Mouse (Mus musculus): ENCODE measurements around the gene Gm20671. TPM values are rescaled to one million over a fixed set of nuclear protein-coding genes. Genes with fewer than 3 reads are reported as not detected.
"Not testable (repeated sequence)": the region's sequence is repeated elsewhere in the genome, so short reads cannot be mapped to it uniquely, and the experiment has no call there.

Gene Gm20671
- total RNA-seq (2015; ENCODE audit: low replicate concordance) (not detected in 2 replicates), total RNA-seq (2017; ENCODE audit: low replicate concordance) (0.30 TPM in 1 of 2 replicates, not detected in the other)

- ATAC-seq (replicated peaks; ENCODE audit: low FRiP score, poor library complexity, severe bottlenecking): no peak
Observed at GRCm38 (mm10) chr5:32827009-32827408, at the start of gene Gm20671. Gene Gm20671, minus strand, starts transcription at chr5:32827109.

DNA sequence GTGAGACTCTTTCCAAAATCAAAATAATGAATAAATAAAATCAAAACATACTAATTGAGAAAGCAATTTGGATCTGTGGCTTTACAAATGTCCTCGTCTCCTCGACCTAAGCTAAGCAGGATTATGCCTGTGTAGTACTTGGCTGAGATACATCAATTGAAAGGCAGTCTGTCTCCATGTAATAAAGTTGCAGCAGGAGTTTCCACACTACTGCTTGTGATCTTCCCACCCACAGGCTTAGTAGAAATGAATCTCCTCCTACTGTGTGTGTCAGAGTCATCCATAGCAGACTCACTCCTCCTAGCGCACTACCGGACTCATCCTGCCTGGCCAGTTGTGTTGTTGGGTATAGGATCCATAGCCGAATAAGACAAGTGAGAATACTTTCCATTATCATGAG lies 45.4 kb upstream of the Gm20671 start:
- ATAC-seq (replicated peaks; ENCODE audit: low FRiP score, poor library complexity, severe bottlenecking): no peak

- ATAC-seq (replicated peaks; ENCODE audit: low FRiP score, poor library complexity, severe bottlenecking): no peak
Observed at GRCm38 (mm10) chr5:32869389-32870024, 42.6 kb upstream of the Gm20671 start.

- ATAC-seq (replicated peaks; ENCODE audit: low FRiP score, poor library complexity, severe bottlenecking): peak; percentile 98
Observed at GRCm38 (mm10) chr5:32863253-32864228, 36.6 kb upstream of the Gm20671 start, which contains the start of gene Depdc5. Gene Depdc5, plus strand, starts transcription at chr5:32863701.

DNA sequence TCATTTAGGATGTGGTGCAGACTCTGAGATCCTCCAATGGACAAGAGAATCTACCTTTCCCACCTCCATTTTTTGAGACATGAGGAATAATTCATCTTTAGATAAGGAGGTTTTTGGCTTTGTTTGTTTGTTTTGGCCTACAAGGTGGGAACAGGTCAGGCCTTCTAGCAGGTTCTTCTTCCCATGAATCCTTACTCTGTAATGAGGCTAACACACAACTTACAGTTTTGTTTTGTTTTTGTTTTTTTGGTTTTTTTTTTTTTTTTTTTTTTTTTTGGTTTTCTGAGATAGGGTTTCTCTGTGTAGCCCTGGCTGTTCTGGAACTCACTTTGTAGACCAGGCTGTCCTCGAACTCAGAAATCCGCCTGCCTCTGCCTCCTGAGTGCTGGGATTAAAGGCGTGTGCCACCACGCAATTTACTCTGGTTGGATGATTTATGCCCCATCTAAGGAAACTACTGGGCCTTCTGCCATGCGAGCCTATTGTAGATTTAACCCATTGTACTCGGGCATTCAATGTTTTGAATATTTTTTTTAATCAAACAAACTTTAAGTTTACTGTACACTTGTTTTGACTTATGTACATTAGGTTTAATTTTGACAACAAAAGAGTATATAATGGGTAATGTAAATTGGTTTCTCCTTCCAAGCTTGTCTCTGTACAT lies 35.7 kb upstream of the Gm20671 start:
- no peak for ATAC-seq (replicated peaks; ENCODE audit: low FRiP score, poor library complexity, severe bottlenecking)

DNA sequence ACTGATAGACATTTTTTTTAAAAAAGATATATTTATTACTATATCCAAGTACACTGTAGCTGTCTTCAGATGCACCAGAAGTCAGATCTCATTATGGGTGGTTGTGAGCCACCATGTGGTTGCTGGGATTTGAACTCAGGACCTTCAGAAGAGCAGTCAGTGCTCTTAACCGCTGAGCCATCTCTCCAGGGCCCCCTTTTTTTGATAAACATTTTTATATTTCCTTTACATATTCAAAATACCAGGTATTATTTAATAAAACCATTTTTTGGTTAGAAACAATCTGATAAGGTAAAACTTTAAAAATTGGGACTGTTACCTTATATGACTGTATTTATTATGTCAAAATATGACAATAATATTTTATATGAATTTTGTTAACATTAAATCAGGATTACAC lies 34.2 kb upstream of the Gm20671 start:
- ATAC-seq (replicated peaks; ENCODE audit: low FRiP score, poor library complexity, severe bottlenecking): no peak

DNA sequence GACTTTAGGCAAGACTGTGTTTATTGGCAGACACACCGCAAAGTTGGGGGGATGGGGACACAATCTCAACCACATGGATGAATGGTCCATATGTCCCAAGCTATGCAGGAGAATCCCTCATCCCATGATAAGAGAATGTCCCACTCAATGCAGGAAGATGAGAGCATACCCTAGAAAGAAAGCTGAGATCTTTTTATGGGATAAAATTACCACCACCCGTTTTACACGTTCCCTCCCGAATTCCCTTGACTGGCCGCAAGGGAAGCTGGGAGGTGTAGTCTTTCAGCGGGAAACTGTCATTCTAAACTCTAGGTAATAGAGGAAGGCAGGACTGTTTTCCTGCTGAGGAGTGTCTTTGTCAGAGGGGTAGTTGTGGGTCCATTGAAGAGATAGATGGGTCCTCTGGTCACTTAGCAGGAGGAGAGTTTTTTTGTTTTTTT lies 30.9 kb upstream of the Gm20671 start:
- ATAC-seq (replicated peaks; ENCODE audit: low FRiP score, poor library complexity, severe bottlenecking): 0 out of 2 replicates have a peak, but pooled peaks have one; percentile 38

DNA sequence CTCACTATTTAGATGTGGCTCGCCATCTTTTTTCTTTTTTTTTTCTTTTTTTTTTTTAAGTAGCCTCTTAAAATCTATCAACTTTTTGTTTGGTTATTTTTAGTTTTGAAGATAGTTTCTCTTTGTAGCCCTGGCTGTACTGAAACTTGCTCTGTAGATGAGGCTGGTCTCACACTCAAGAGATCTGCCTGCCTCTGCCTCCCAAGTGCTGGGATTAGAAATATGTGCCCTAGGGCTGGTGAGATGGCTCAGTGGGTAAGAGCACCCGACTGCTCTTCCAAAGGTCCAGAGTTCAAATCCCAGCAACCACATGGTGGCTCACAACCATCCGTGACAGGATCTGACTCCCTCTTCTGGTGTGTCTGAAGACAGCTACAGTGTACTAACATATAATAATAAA lies 28.4 kb upstream of the Gm20671 start:
- ATAC-seq (replicated peaks; ENCODE audit: low FRiP score, poor library complexity, severe bottlenecking): not testable (repeated sequence)

DNA sequence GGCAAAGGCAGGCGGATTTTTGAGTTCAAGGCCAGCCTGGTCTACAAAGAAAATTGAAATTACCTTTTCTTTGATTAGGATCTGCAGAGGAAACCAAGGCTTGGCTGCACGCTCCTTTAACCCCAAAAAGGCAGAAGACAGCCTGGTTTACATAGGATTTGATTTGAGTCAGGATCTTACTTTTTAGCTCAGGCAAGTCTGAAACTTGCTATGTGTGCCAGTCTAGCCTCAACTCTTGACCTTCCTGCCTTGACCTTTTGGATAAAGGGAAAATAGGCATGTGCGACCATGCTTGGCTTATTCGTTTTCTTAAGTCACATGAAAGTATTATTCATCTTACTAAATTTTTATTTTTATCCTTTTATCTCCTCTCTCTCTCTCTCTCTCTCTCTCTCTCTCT lies 27.9 kb upstream of the Gm20671 start:
- ATAC-seq (replicated peaks; ENCODE audit: low FRiP score, poor library complexity, severe bottlenecking): no peak

DNA sequence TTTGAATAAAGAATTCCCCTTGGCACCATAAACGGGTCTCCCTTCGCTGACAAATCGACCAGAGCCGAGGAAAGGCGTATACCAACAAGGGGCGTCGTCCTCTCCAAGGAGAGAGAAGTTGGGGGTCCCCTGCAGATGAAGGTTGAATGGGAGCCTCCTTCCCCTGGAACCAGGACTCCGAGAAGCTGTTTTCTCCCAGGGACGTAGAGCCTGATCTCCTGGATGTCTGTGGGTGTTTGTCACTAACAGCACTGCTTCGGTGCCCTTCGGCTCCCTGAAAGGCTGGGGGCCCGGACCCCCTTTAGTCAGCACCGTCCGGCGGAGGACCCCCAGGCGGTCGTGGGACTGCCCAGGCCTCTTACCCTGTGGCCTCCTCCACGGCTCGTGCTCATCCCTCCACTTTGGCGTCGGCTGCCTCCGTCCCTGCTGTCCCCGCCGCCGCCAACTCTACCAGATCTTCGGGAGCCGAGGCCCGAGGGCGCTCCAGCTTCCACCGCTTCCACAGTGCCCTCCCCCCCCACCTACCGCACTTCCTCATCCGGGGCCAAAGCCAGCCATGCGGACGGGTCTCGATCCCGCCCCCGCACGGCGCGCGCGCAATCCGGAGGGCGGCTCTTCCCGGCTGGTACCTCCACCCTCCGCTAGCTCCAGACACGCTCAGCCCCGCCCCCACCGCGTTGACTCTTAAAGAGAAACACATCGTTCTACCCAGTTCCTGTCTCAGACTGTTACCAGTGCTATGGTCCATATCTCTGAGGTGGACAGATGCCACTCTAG lies 27.0 kb upstream of the Gm20671 start, which contains the start of gene Prr14l:
Gene Prr14l, minus strand, starts transcription at position 526 of the 777 bp plus-strand sequence.
- peak; percentile 97 for ATAC-seq (replicated peaks; ENCODE audit: low FRiP score, poor library complexity, severe bottlenecking)

- no peak for ATAC-seq (replicated peaks; ENCODE audit: low FRiP score, poor library complexity, severe bottlenecking)
Observed at GRCm38 (mm10) chr5:32852026-32852425, 25.1 kb upstream of the Gm20671 start.

- not testable (repeated sequence) for ATAC-seq (replicated peaks; ENCODE audit: low FRiP score, poor library complexity, severe bottlenecking)
Observed at GRCm38 (mm10) chr5:32849580-32849979, 22.7 kb upstream of the Gm20671 start.

DNA sequence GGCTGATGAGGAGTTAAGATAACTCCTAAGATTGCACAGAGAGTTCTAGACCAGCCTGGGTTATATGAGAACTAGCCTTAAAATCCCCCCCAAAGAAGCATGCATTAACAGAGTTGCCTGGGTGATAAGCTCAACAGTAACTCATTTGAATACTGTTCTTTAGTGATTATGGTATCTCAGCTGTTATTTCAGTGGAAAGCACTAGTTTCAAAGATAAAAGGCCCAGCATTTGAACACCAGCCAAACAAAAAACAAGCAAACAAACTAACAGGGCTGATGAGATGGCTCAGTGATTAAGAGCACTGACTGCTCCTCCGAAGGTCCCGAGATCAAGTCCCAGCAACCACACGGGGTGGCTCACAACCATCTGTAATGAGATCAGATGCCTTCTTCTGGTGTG lies 22.3 kb upstream of the Gm20671 start:
- ATAC-seq (replicated peaks; ENCODE audit: low FRiP score, poor library complexity, severe bottlenecking): no peak

GRCm38 (mm10) chr5:32840029-32840428 lies 13.1 kb upstream of the Gm20671 start:
- ATAC-seq (replicated peaks; ENCODE audit: low FRiP score, poor library complexity, severe bottlenecking): no peak

- no peak for ATAC-seq (replicated peaks; ENCODE audit: low FRiP score, poor library complexity, severe bottlenecking)
Observed at GRCm38 (mm10) chr5:32836976-32837375, 10.1 kb upstream of the Gm20671 start.

- ATAC-seq (replicated peaks; ENCODE audit: low FRiP score, poor library complexity, severe bottlenecking): no peak
Observed at GRCm38 (mm10) chr5:32834497-32834896, 7.6 kb upstream of the Gm20671 start.

DNA sequence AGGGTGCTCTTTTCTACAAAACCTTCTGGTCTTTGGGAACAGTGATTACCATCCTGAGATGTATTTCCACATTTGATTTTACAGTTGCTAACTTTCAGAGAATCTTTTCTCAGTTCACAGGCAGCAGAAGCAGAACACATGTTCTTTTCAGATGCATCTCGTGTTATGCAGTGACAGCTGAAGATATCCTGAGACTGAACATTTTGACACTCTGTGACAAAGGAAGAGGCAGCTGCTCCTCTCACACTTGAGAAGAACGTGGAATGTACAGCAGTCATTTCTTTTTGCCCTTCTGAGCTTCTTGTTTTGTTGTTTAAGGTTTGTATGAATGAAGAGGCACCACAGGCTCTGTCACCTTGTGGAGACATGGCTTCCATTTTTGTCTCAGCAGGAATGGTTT lies 3.1 kb upstream of the Gm20671 start:
- no peak for ATAC-seq (replicated peaks; ENCODE audit: low FRiP score, poor library complexity, severe bottlenecking)

DNA sequence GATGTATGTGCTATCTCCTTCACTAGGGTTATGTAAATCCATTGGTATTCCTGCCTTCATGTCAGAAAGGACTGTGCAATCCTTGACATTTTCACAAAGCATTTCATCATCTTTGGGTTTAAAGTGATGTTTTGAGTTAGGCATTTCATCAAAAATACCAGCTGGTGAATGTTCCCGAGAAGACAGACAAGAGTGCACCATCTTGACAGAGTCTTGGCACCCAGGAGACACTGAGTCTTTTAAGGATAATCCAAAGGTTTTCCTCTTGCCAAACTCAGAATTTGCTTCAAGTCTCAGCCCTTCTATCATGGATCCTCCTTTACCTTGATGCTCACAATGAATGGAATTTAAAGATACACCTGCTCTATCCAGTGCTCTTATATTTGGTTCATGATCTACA lies 1.9 kb upstream of the Gm20671 start:
- ATAC-seq (replicated peaks; ENCODE audit: low FRiP score, poor library complexity, severe bottlenecking): not testable (repeated sequence)

DNA sequence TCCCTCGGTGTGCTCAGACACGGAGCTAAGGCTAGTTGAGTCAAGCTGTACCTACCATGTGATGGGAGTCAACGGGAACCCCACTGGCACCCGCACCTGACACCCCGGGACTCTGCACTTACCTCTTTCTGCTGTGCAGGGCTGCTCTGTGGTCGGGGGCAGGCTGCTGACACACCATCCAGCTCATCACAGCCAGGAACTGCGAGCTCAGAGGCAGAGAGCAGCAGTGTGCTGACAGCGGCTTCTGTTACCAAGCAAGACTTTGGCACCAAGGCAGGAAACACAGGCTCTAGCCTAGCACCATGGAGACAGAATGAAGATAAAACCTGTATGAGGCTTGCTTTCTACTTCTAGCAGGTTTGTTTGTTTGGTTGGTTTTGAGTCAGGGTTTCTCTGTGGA lies 6.4 kb downstream of the Gm20671 start:
- no peak for ATAC-seq (replicated peaks; ENCODE audit: low FRiP score, poor library complexity, severe bottlenecking)
